Comparison of ENCODE assay signal across 18 mouse cellular contexts in the genomic region with DNA sequence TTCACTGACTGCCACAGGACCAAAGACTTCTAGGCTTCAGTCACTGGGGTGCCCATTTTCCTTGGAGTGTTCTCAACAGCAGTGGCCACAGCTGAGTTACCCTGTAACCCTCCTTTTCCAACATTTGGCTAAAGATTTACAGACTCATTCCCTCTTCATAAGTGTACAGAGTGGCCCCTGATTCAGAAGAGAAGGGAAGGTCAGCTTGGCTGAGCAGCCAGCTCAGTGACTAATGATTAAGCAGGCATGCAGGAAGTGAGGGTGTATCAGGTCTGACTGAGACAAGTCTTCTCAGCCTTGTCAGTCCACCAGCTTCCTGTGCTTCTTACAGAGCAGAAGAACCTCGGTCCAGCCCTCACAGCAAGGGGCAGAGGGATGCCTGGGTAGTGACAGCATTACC. TPM values are rescaled to one million over a fixed set of nuclear protein-coding genes. Genes with fewer than 3 reads are reported as not detected.
A peak's percentile ranks its signal among the peaks of the same experiment; 100 is the strongest.
DNase-seq lines count a peak whose midpoint lies in the region; ATAC-seq lines count a peak whose summit lies in the region.
"Had no signal": no experiment of that assay in that cellular context is flagged by ENCODE, and none has a peak within 500 bp of the region (broad histone marks: within the 10 kb centered on the region; RNA-seq: fewer than 3 reads in every experiment).

No protein-coding gene starts in this region.

- no peak overlapping the region for H3K9ac ChIP-seq in intestine, embryonic 16.5 days (ENCODE audit: low read depth, low read length)
- no peak overlapping the region for H3K9ac ChIP-seq in stomach, embryonic 14.5 days (replicated peaks; ENCODE audit: low read depth, low read length)
- H3K9ac ChIP-seq: lung, embryonic 15.5 days; midbrain, embryonic 15.5 days had no signal

- H3K9me3 ChIP-seq in intestine, embryonic 16.5 days (ENCODE audit: control insufficient read depth, low read length), result no peaks in the 10 kb centered on the region
- H3K9me3 ChIP-seq in stomach, embryonic 14.5 days (ENCODE audit: control insufficient read depth, low read depth, low read length), result no peaks in the 10 kb centered on the region
- H3K9me3 ChIP-seq: embryonic facial prominence, embryonic 10.5 days; lung, embryonic 15.5 days; midbrain, embryonic 15.5 days had no signal

- peak overlapping the region; percentile 73 for H3K27ac ChIP-seq in intestine, embryonic 16.5 days (ENCODE audit: low read length)
- H3K27ac ChIP-seq in stomach, embryonic 14.5 days (ENCODE audit: low read length), result no peak overlapping the region
- H3K27ac ChIP-seq: embryonic facial prominence, embryonic 10.5 days; hindbrain, postnatal 0 days; left cerebral cortex, adult 2 months; lung, embryonic 15.5 days; midbrain, embryonic 15.5 days had no signal

- no peak overlapping the region for H3K4me3 ChIP-seq in intestine, embryonic 16.5 days (ENCODE audit: low read length)
- no peak overlapping the region for H3K4me3 ChIP-seq in stomach, embryonic 14.5 days (ENCODE audit: low read depth, low read length)
- H3K4me3 ChIP-seq: embryonic facial prominence, embryonic 10.5 days; left cerebral cortex, adult 2 months; lung, embryonic 15.5 days; midbrain, embryonic 15.5 days had no signal

- H3K27me3 ChIP-seq in intestine, embryonic 16.5 days (replicated peaks; ENCODE audit: control insufficient read depth, insufficient read depth, low read length), result no peaks in the 10 kb centered on the region
- no peaks in the 10 kb centered on the region for H3K27me3 ChIP-seq in stomach, embryonic 14.5 days (ENCODE audit: control insufficient read depth, insufficient read depth, low read length)
- H3K27me3 ChIP-seq: lung, embryonic 15.5 days; midbrain, embryonic 15.5 days had no signal

- H3K4me1 ChIP-seq in intestine, embryonic 16.5 days (ENCODE audit: control insufficient read depth, insufficient read depth, low read length), result peaks cover 7% of the 10 kb centered on the region; the same call in 1 of the 2 replicates
- no peaks in the 10 kb centered on the region for H3K4me1 ChIP-seq in stomach, embryonic 14.5 days (ENCODE audit: control insufficient read depth, insufficient read depth, low read length)
- H3K4me1 ChIP-seq: embryonic facial prominence, embryonic 10.5 days; lung, embryonic 15.5 days; midbrain, embryonic 15.5 days had no signal

- peak; percentile 87 for ATAC-seq in intestine, embryonic 16.5 days
- ATAC-seq in stomach, embryonic 14.5 days (ENCODE audit: insufficient number of reproducible peaks, insufficient read depth, low FRiP score, low read depth), result peak; percentile 37; the same call in 1 of the 2 replicates
- ATAC-seq: hindbrain, postnatal 0 days; midbrain, embryonic 15.5 days had no signal

- no peak overlapping the region for H3K4me2 ChIP-seq in intestine, embryonic 16.5 days (ENCODE audit: low read depth, low read length)
- H3K4me2 ChIP-seq in stomach, embryonic 14.5 days (replicated peaks; ENCODE audit: low read depth, low read length), result no peak overlapping the region
- H3K4me2 ChIP-seq: lung, embryonic 15.5 days; midbrain, embryonic 15.5 days had no signal

- peak; percentile 37 for DNase-seq in adrenal gland, postnatal 14 days
- DNase-seq in adrenal gland, adult 8-10 months, result no peak
- peak; percentile 68 to 89 for DNase-seq in kidney, postnatal 25 days
- no peak for DNase-seq in gastrocnemius, postnatal 10 days
- no peak for DNase-seq in ovary, postnatal 36 days (ENCODE audit: low spot score)
- no peak for DNase-seq in spleen, adult 12 weeks (ENCODE audit: low spot score)
- DNase-seq: gastrocnemius, postnatal 25 days; right cerebral cortex, postnatal 4 days had no signal

- H3K36me3 ChIP-seq in intestine, embryonic 16.5 days (ENCODE audit: control insufficient read depth, insufficient read depth, low read length), result no peaks in the 10 kb centered on the region
- H3K36me3 ChIP-seq in stomach, embryonic 14.5 days (ENCODE audit: control insufficient read depth, insufficient read depth, low read length), result no peaks in the 10 kb centered on the region
- H3K36me3 ChIP-seq: embryonic facial prominence, embryonic 10.5 days; lung, embryonic 15.5 days; midbrain, embryonic 15.5 days had no signal

- 18% methylated on average over 1 of the region's 1 CpGs for WGBS in intestine, embryonic 16.5 days
- 6% methylated on average over 1 of the region's 1 CpGs for WGBS in stomach, embryonic 14.5 days

RNA-seq across cellular contexts. Expression of gene Slc6a18, which starts 2.6 kb away (rescaled TPM):
- total RNA-seq in adrenal gland, postnatal 14 days (2021), result not detected in 2 replicates
- total RNA-seq in adrenal gland, adult 8-10 months (2022), result not detected
- not detected in 2 replicates for polyA plus RNA-seq in intestine, embryonic 16.5 days (2015; fragmentation: Nextera tagmentation; extraction: Ambion mirVana)
- not detected in 2 replicates for polyA plus RNA-seq in stomach, embryonic 14.5 days (2014; fragmentation: Nextera tagmentation; extraction: Ambion mirVana)
- total RNA-seq in gastrocnemius, postnatal 10 days (2021), result under 1 TPM; 0.28 to 0.86 TPM
- total RNA-seq: hindbrain, postnatal 0 days; left cerebral cortex, adult 2 months had no signal
- polyA plus RNA-seq: embryonic facial prominence, embryonic 10.5 days; forebrain, embryonic 11.5 days; heart, embryonic 14.5 days; hindbrain, postnatal 0 days; lung, embryonic 15.5 days; midbrain, embryonic 15.5 days; neural tube, embryonic 14.5 days had no signal

RNA-seq across cellular contexts. Expression of gene Slc6a19, which starts 24.3 kb away (rescaled TPM):
- 0.37 and 0.98 TPM in 2 replicates for total RNA-seq in adrenal gland, postnatal 14 days (2021)
- total RNA-seq in adrenal gland, adult 8-10 months (2022), result under 1 TPM in 3 of 4 experiments, not detected in 1; 0.09 to 0.70 (median 0.35) TPM
- polyA plus RNA-seq in intestine, embryonic 16.5 days (2015; fragmentation: Nextera tagmentation; extraction: Ambion mirVana), result 24.9 and 40.5 TPM in 2 replicates
- polyA plus RNA-seq in stomach, embryonic 14.5 days (2014; fragmentation: Nextera tagmentation; extraction: Ambion mirVana), result not detected in 2 replicates
- total RNA-seq in gastrocnemius, postnatal 10 days (2021), result not detected
- polyA plus RNA-seq: forebrain, embryonic 11.5 days; heart, embryonic 14.5 days; lung, embryonic 15.5 days had no signal

RNA-seq across cellular contexts. Expression of gene Slc12a7, which starts 52.5 kb away (rescaled TPM):
- 32.3 and 34.2 TPM in 2 replicates for total RNA-seq in adrenal gland, postnatal 14 days (2021)
- 10 to 100 TPM; 42.4 to 95.1 (median 62.1) TPM for total RNA-seq in adrenal gland, adult 8-10 months (2022)
- 28.7 and 31.7 TPM in 2 replicates for polyA plus RNA-seq in intestine, embryonic 16.5 days (2015; fragmentation: Nextera tagmentation; extraction: Ambion mirVana)
- 20.1 and 21.8 TPM in 2 replicates for polyA plus RNA-seq in stomach, embryonic 14.5 days (2014; fragmentation: Nextera tagmentation; extraction: Ambion mirVana)
- 1 to 10 TPM; 5.5 to 7.7 TPM for total RNA-seq in gastrocnemius, postnatal 10 days (2021)

RNA-seq across cellular contexts. Expression of gene Tert, which starts 53.7 kb away (rescaled TPM):
- 5.7 and 6.5 TPM in 2 replicates for total RNA-seq in adrenal gland, postnatal 14 days (2021)
- total RNA-seq in adrenal gland, adult 8-10 months (2022), result 10 to 100 TPM in 3 of 4 experiments, 1 to 10 TPM in 1; 8.7 to 18.7 (median 12.3) TPM
- polyA plus RNA-seq in intestine, embryonic 16.5 days (2015; fragmentation: Nextera tagmentation; extraction: Ambion mirVana), result 8.0 and 9.8 TPM in 2 replicates
- 5.3 and 5.7 TPM in 2 replicates for polyA plus RNA-seq in stomach, embryonic 14.5 days (2014; fragmentation: Nextera tagmentation; extraction: Ambion mirVana)
- total RNA-seq in gastrocnemius, postnatal 10 days (2021), result under 1 TPM; 0.70 to 0.79 TPM

Comparison
In these comparisons a context has a peak if more than half of its experiments do, and no peak if none do; other contexts are left out.
1. DNase-seq: peak in adrenal gland, postnatal 14 days (single experiment) and kidney, postnatal 25 days (2 of 2); none in adrenal gland, adult 8-10 months (single experiment), gastrocnemius, postnatal 10 days (single experiment), ovary, postnatal 36 days (single experiment) and spleen, adult 12 weeks (single experiment).